Mouse (Mus musculus): ENCODE measurements at regions not wholly inside any gene's neighbourhood (a gene's known extent, or its start where the extent isn't known, plus 50 kb on each side); places are given as distances from the start of the nearest gene placed in this dataset.

DNA sequence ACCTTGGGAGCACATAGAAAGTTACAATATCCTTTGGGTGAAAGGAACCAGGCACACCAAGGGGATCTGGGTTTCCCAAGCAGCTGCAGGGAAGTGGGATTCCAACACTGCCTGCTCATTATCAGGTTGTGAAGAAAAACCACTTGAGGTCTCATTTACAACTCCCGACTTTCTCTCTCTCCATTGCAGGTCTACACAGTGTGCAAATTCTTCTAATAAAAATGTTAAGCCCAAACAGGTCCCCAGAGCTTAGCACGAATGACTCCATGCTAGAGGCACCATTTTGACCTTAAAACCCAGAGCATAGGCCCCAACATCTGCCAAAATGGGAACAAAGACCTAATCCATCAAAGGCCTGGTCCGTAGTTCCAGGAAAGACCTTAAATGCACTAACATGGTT, 231.3 kb upstream of the Nrip1 start:
- TF ChIP-seq CTCF (conservative IDR thresholded peaks at IDR 0.05; ENCODE audit: insufficient read depth, insufficient read length, low read depth, low read length) = no peak
- no peak for TF ChIP-seq POLR2A (IDR thresholded peaks at IDR 0.05; ENCODE audit: low read depth, low read length)

Measured in kidney, adult 2 months (tissue).